Mouse (Mus musculus) lung, embryonic 16.5 days (tissue): ENCODE measurements around the gene Ppp3ca. TPM values are rescaled to one million over a fixed set of nuclear protein-coding genes. Genes with fewer than 3 reads are reported as not detected.

Source experiments
- ATAC-seq: fragments of 200-750 bp; cut with Nextera tagmentation; 2 replicates; pipeline ENCODE4 v1.8.0; 2017; ENCODE audit warnings: low read depth, mild to moderate bottlenecking, moderate library complexity
- H3K27ac ChIP-seq: fragments of 300-500 bp; sonication (generic); 2 replicates; pipeline ENCODE4 v1.5.1; 2014; ENCODE audit warnings: mild to moderate bottlenecking, control low read depth, low read length
- H3K27me3 ChIP-seq: fragments of 300-500 bp; sonication (generic); 2 replicates; pipeline ENCODE4 v1.6.1; 2014; ENCODE audit warnings: low read depth, low read length, mixed read lengths; ENCODE audit not compliant: control insufficient read depth, insufficient read depth
- H3K36me3 ChIP-seq: fragments of 300-500 bp; sonication (generic); 2 replicates; pipeline ENCODE4 v1.6.1; 2014; ENCODE audit warnings: low read length; ENCODE audit not compliant: control insufficient read depth, insufficient read depth
- H3K4me1 ChIP-seq: fragments of 300-500 bp; sonication (generic); replicated peaks from 2 replicates; pipeline ENCODE4 v1.6.1; 2014; ENCODE audit warnings: low read length, mixed read lengths; ENCODE audit not compliant: control insufficient read depth, insufficient read depth
- H3K4me2 ChIP-seq: fragments of 300-500 bp; sonication (generic); 2 replicates; pipeline ENCODE4 v1.6.1; 2014; ENCODE audit warnings: low read depth, low read length, control low read depth
- H3K4me3 ChIP-seq: fragments of 300-500 bp; sonication (generic); 2 replicates; pipeline ENCODE4 v1.5.1; 2014; ENCODE audit warnings: mild to moderate bottlenecking, low read length, control low read depth
- H3K9ac ChIP-seq: fragments of 300-500 bp; sonication (generic); 2 replicates; pipeline ENCODE4 v1.6.1; 2014; ENCODE audit warnings: low read length, control low read depth
- H3K9me3 ChIP-seq: fragments of 300-500 bp; sonication (generic); 2 replicates; pipeline ENCODE4 v1.6.1; 2016; ENCODE audit warnings: low read length; ENCODE audit not compliant: control insufficient read depth
- WGBS: fragments of 180-500 bp; shearing (Covaris S2); extraction: QIAGEN DNeasy Blood & Tissue Kit; methylation state at CpG from one replicate; pipeline ENCODE4 v1.1.7; 2014; 5-methylcytosine and 5-hydroxymethylcytosine counted together
- polyA plus RNA-seq: library from polyadenylated mRNA; unstranded; fragments of >200 nt; fragmentation: Nextera tagmentation; extraction: Ambion mirVana; gene quantifications from 2 replicates; pipeline ENCODE4 v1.2.1, GENCODE M21; 2015

Gene Ppp3ca
- polyA plus RNA-seq, 1 experiment from 2014 or later, result 66.1 TPM

- WGBS, result 77% methylated on average over 5 of the region's 5 CpGs
- ATAC-seq, result no peak
- Histone ChIP-seq H3K4me1 (peaks cover 12% of the 10 kb centered on the region), H3K27ac (no peak overlapping the region), H3K4me3 (no peak overlapping the region), H3K27me3 (no peaks in the 10 kb centered on the region), H3K9me3 (no peaks in the 10 kb centered on the region), H3K9ac (no peak overlapping the region), H3K4me2 (no peak overlapping the region), H3K36me3 (no peaks in the 10 kb centered on the region)
Measured at GRCm38 (mm10) chr3:136874566-136874965, 204.6 kb downstream of the Ppp3ca start.

GRCm38 (mm10) chr3:136887741-136888140, 217.8 kb downstream of the Ppp3ca start:
- no peak for ATAC-seq
- no peak overlapping the region for H3K4me3 ChIP-seq
- H3K9me3 ChIP-seq, result no peaks in the 10 kb centered on the region
- no peaks in the 10 kb centered on the region for H3K27me3 ChIP-seq
- no peak overlapping the region for H3K27ac ChIP-seq
- H3K9ac ChIP-seq, result no peak overlapping the region
- no peak overlapping the region for H3K4me2 ChIP-seq
- no peaks in the 10 kb centered on the region for H3K4me1 ChIP-seq
- H3K36me3 ChIP-seq, result 0 out of 2 replicates have a peak, but pooled peaks cover 2% of the 10 kb centered on the region
- 80% methylated on average over 9 of the region's 9 CpGs for WGBS

DNA sequence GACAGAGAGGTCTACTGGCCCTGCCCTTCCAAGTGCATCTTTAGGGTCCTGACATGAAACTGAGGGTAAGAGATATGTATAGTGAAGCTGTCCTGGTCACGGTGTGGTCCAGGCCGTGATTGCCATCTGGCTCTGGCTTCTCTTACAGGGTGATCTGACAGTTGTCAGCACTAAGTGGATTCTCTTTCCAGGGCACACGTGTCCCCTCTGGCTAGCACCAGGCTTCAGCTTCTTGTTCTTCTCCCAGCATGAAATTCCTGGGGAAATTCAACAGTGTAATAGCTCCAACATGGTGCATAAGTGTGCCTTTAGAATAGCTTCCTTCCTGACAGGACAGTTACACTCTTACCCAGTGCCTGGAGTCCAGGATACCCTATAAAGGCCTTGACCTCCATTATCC, 222.2 kb downstream of the Ppp3ca start:
- Histone ChIP-seq H3K9me3 (no peaks in the 10 kb centered on the region), H3K27ac (no peak overlapping the region), H3K36me3 (peaks cover 6% of the 10 kb centered on the region), H3K4me3 (no peak overlapping the region), H3K4me1 (no peaks in the 10 kb centered on the region), H3K4me2 (no peak overlapping the region), H3K27me3 (no peaks in the 10 kb centered on the region), H3K9ac (no peak overlapping the region)
- no peak for ATAC-seq
- WGBS, result 75% methylated on average over 3 of the region's 3 CpGs

DNA sequence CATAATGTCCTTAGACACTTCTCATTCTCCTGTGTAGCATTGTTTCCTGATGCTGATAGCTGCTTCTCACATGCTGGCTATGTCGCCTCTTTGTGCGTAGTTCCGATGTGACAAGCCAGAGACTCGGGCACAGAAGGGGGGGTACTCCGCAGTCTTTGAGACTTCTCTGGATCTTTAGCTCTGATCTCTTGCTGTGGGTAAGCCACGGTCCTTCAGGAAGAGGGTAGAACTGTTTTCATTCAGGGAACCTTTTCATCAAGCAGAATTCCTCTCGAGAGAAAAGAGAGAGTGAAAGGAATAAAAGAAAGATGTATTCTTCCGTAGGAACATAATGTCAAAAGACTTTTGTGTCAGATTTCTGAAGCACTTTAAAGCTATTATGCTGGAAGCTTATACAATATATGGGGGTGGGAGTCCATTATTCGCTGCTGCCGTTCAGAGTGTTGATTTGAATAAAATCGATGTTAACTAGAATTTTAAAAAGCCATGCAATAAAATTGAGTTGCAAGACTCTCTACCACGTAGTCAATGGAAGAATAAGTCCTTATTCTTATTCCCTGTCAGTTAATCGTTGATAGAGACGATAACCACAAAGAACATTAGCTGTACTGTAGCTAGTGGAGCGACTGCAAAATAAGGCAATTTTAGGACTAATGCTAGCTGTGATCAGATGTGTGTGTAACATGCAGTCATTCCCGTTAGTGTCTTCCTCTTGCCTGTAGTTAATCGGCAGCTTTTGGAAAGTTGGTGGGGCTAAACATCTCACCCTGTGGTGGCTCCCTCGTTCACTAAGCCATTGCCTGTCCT, 223.9 kb downstream of the Ppp3ca start:
- Histone ChIP-seq H3K4me3 (no peak overlapping the region), H3K27ac (no peak overlapping the region), H3K9me3 (no peaks in the 10 kb centered on the region), H3K4me1 (no peaks in the 10 kb centered on the region), H3K36me3 (peaks cover 6% of the 10 kb centered on the region), H3K9ac (no peak overlapping the region), H3K4me2 (no peak overlapping the region), H3K27me3 (no peaks in the 10 kb centered on the region)
- no peak for ATAC-seq
- WGBS, result 76% methylated on average over 18 of the region's 18 CpGs

DNA sequence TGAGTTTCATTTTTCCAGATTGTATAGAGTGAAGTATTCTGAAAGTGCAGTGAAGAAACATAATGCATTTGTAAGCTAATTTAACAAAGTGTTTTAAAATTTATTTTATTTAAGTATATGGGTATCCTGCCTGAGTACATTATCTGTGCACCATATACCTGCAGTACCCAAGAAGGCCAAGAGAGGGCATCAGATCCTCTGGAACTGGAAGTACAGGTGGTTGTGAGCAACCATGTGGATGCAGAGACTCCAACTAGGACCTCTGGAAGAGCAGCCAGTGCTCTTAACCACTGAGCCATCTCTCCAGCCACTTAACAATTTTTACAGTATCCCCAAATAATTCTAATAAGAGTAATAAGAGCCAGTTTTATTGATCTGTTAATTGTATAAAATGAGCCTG, 225.6 kb downstream of the Ppp3ca start:
- H3K27me3 ChIP-seq, result no peaks in the 10 kb centered on the region

DNA sequence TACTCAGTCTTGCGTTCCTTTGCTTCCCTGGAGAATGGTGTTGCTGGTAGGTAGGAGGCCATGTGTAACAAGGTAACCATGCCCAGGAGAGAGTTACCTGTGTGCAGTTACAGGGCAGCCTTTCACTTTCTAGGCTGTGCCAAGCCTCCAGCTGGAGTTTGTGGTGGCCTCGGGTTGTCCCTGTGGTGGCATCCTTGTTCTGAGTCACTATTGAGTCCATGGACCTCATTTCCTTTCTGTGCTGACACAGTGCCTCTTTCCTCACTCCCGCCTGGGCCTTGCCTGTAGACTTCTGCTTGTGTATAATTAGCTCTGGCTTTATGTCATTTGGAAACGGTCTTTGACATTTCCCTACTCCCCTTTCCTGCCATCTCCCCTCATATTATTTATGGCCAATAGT, 226.4 kb downstream of the Ppp3ca start:
- H3K4me1 ChIP-seq, result no peaks in the 10 kb centered on the region
- no peak for ATAC-seq
- H3K4me3 ChIP-seq, result no peak overlapping the region
- no peak overlapping the region for H3K4me2 ChIP-seq
- H3K9ac ChIP-seq, result no peak overlapping the region
- no peak overlapping the region for H3K27ac ChIP-seq
- H3K27me3 ChIP-seq, result no peaks in the 10 kb centered on the region
- H3K36me3 ChIP-seq, result peaks cover 6% of the 10 kb centered on the region
- H3K9me3 ChIP-seq, result no peaks in the 10 kb centered on the region
- 80% methylated on average over 4 of the region's 4 CpGs for WGBS

More for the DNA sequence above, 225.6 kb downstream of the Ppp3ca start:
- H3K4me2 ChIP-seq, result no peak overlapping the region
- H3K4me1 ChIP-seq, result no peaks in the 10 kb centered on the region
- H3K27ac ChIP-seq, result no peak overlapping the region
- no peak overlapping the region for H3K4me3 ChIP-seq
- peaks cover 6% of the 10 kb centered on the region for H3K36me3 ChIP-seq
- ATAC-seq, result no peak
- H3K9ac ChIP-seq, result no peak overlapping the region
- H3K9me3 ChIP-seq, result no peaks in the 10 kb centered on the region

DNA sequence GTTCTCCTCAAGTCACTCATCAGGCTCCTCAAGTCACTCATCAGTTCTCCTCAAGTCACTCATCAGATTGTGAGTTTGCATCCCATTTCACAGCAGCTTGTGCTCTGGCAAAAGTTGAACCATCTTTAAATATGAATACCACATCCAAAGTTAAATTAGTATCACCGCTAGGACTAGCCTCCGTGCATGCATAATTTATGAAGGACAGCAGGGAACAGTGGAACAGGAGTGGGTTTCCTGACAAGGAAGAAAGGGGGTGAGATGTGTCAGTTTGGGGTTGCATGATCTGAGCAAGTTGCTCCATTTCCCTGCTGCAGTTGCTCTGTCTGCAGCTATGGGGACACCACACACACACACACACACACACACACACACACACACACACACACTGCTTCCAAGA, 229.8 kb downstream of the Ppp3ca start:
- Histone ChIP-seq H3K36me3 (peaks cover 6% of the 10 kb centered on the region), H3K4me2 (no peak overlapping the region), H3K9me3 (no peaks in the 10 kb centered on the region), H3K9ac (no peak overlapping the region), H3K27me3 (no peaks in the 10 kb centered on the region), H3K4me3 (no peak overlapping the region), H3K27ac (no peak overlapping the region), H3K4me1 (no peaks in the 10 kb centered on the region)
- ATAC-seq, result no peak
- WGBS, result 85% methylated on average over 2 of the region's 2 CpGs

DNA sequence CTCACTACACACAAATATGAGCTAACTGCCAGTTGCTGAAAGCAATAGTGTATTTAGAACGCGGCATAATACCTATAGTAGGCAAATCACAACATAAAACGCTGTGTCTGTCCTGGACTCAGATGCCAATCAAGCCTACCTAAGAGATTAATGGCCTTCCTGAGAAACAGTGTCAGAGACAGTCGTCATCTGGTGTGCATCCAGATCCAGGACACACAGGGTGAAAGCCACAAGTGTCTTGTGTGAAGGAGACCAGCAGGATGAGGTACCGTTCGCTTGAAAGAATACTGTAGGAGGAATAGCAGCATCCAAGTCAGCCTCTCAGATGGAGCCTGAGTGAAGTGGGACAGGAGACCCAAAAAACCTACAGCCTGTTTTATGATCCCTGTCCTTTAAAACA, 231.1 kb downstream of the Ppp3ca start:
- Histone ChIP-seq H3K36me3 (peaks cover 5% of the 10 kb centered on the region; the same call in 1 of the 2 replicates), H3K27me3 (no peaks in the 10 kb centered on the region), H3K9me3 (no peaks in the 10 kb centered on the region), H3K4me1 (no peaks in the 10 kb centered on the region), H3K27ac (no peak overlapping the region), H3K9ac (no peak overlapping the region), H3K4me3 (no peak overlapping the region), H3K4me2 (no peak overlapping the region)
- 91% methylated on average over 6 of the region's 6 CpGs for WGBS
- ATAC-seq, result no peak

GRCm38 (mm10) chr3:136902776-136903175, 232.9 kb downstream of the Ppp3ca start:
- no peak overlapping the region for H3K4me2 ChIP-seq
- peaks cover 5% of the 10 kb centered on the region; the same call in 1 of the 2 replicates for H3K36me3 ChIP-seq
- H3K9me3 ChIP-seq, result no peaks in the 10 kb centered on the region
- H3K4me3 ChIP-seq, result no peak overlapping the region
- H3K27me3 ChIP-seq, result no peaks in the 10 kb centered on the region
- H3K9ac ChIP-seq, result no peak overlapping the region
- no peak overlapping the region for H3K27ac ChIP-seq
- no peaks in the 10 kb centered on the region for H3K4me1 ChIP-seq
- WGBS, result 94% methylated on average over 18 of the region's 18 CpGs
- ATAC-seq, result no peak
